Mouse (Mus musculus): ENCODE results near the gene Aldh3a1.
A peak's percentile ranks its signal among the peaks of the same experiment; 100 is the strongest.

The Aldh3a1 gene

DNA sequence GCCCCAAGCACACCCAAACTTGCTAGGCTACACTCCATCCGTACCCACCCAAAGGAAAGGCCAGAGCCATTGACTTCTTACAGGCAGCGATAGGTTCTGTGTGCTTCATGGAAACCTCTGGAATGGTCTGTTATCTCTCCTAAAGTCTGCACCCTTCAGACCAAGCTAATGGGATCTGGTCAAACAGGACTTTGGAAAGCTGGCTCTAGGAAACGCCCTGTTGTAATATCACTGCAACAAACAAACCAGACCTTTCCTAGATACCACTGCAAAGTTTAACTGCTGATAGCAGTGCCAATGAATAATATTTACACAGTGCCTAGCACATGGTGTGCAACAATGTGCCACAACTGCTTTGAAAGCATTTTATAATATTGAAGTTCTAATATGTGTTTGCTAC, 28.7 kb downstream of the Aldh3a1 start:
- no peak for DNase-seq (ENCODE audit: low spot score in 2 of 2)

DNA sequence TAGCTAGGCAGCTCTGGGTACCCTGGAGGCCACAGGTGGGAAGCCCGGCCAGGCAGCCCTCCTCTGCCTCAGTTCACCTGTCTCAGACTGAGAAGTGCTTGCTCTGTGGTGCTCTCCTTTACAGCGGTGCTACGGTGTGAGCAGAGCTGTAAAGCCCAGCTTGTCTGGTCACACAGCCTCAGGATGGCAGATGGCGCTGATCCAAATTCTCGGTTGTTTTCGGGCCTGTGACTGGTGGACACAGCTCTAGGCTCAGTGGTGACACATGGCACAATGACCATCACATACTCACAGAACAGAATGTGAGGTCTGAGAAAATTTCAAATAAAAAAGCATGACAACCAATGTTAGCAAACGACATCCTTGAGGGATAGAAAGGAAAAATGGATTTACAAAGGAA, 37.1 kb downstream of the Aldh3a1 start:
- no peak for DNase-seq (ENCODE audit: low spot score in 2 of 2)

DNA sequence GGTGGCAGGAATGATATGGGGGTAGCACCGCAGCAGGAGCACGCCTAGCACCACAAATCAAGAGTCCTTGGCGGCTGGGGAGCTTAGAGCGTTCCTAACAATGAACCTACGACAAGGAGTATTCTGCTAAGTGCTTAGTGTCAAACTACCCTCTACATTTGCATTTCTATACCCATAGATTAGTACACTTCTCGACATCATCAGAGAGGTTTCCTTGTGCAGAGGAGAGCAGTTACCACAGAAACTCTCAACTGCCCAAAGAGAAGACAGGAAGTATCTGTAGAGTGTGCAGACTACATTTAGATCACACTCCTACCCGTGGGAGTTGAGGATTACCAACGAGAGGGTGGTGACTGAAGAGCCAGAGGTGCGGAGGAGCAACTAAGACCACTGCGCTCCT, 44.4 kb downstream of the Aldh3a1 start:
- DNase-seq (ENCODE audit: low spot score in 2 of 2): no peak

GRCm38 (mm10) chr11:61252807-61253206, 45.5 kb downstream of the Aldh3a1 start:
- no peak for DNase-seq (ENCODE audit: low spot score in 2 of 2)

GRCm38 (mm10) chr11:61259106-61259505, 51.8 kb downstream of the Aldh3a1 start:
- no peak for DNase-seq (ENCODE audit: low spot score in 2 of 2)

GRCm38 (mm10) chr11:61262516-61262915, 55.2 kb downstream of the Aldh3a1 start:
- no peak for DNase-seq (ENCODE audit: low spot score in 2 of 2)

DNA sequence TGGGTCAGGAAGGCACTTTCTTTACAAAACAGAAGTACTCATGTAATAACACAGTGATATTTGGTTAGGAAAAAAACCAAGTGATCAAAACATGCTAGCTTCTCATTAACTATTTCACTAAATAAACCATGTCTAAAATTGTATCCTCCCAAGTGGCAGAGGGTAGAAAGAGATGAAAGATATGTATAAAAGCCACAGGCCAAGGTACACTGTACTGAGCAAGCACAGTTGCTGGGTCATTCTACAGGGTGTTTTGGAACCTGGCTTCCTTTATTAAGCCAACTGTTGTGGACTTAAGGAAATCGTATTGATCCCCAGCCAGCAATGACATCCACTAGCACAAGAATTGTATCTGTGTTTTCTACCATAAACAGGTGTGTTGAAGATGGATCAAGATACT, 56.5 kb downstream of the Aldh3a1 start:
- DNase-seq (ENCODE audit: low spot score in 2 of 2): no peak

GRCm38 (mm10) chr11:61266551-61267533, 59.5 kb downstream of the Aldh3a1 start, which contains the start of gene Aldh3a2:
Gene Aldh3a2, minus strand, starts transcription at chr11:61267464.
- DNase-seq (ENCODE audit: low spot score in 2 of 2): peak; percentile 89 to 93

Measured in cerebellum, postnatal 4 days (tissue).